Mouse (Mus musculus): ENCODE data around the gene Rps10. TPM values are rescaled to one million over a fixed set of nuclear protein-coding genes. Genes with fewer than 3 reads are reported as not detected.
A peak's percentile ranks its signal among the peaks of the same experiment; 100 is the strongest.
"Not testable (repeated sequence)": the region's sequence is repeated elsewhere in the genome, so short reads cannot be mapped to it uniquely, and the experiment has no call there.

Rps10 gene
- polyA plus RNA-seq, 1 experiment from 2014 or later, result 934 TPM

- no peaks in the 10 kb centered on the region for H3K27me3 ChIP-seq (replicated peaks; ENCODE audit: control insufficient read depth, insufficient read depth, low read length)
- no peak overlapping the region for H3K4me2 ChIP-seq (ENCODE audit: low read depth, low read length)
- H3K9me3 ChIP-seq (ENCODE audit: control insufficient read depth, low read length), result no peaks in the 10 kb centered on the region
- H3K4me3 ChIP-seq (ENCODE audit: low read length), result no peak overlapping the region
- WGBS, result 48% methylated on average over 7 of the region's 7 CpGs
- ATAC-seq, result no peak
- peaks cover 11% of the 10 kb centered on the region for H3K4me1 ChIP-seq (ENCODE audit: control insufficient read depth, insufficient read depth, low read length)
- H3K27ac ChIP-seq (ENCODE audit: low read length), result no peak overlapping the region
- H3K36me3 ChIP-seq (ENCODE audit: control insufficient read depth, insufficient read depth, low read length), result no peaks in the 10 kb centered on the region
- no peak overlapping the region for H3K9ac ChIP-seq (ENCODE audit: low read depth, low read length)
Measured at GRCm38 (mm10) chr17:27645807-27646206, 9.3 kb upstream of the Rps10 start.

GRCm38 (mm10) chr17:27644572-27644971, 8.1 kb upstream of the Rps10 start:
- WGBS, result 46% methylated on average over 2 of the region's 2 CpGs
- Histone ChIP-seq H3K4me2 (ENCODE audit: low read depth, low read length) (no peak overlapping the region), H3K4me3 (ENCODE audit: low read length) (no peak overlapping the region), H3K36me3 (ENCODE audit: control insufficient read depth, insufficient read depth, low read length) (no peaks in the 10 kb centered on the region), H3K27me3 (replicated peaks; ENCODE audit: control insufficient read depth, insufficient read depth, low read length) (no peaks in the 10 kb centered on the region), H3K4me1 (ENCODE audit: control insufficient read depth, insufficient read depth, low read length) (peaks cover 11% of the 10 kb centered on the region), H3K9ac (ENCODE audit: low read depth, low read length) (no peak overlapping the region), H3K27ac (ENCODE audit: low read length) (no peak overlapping the region), H3K9me3 (ENCODE audit: control insufficient read depth, low read length) (no peaks in the 10 kb centered on the region)
- no peak for ATAC-seq

DNA sequence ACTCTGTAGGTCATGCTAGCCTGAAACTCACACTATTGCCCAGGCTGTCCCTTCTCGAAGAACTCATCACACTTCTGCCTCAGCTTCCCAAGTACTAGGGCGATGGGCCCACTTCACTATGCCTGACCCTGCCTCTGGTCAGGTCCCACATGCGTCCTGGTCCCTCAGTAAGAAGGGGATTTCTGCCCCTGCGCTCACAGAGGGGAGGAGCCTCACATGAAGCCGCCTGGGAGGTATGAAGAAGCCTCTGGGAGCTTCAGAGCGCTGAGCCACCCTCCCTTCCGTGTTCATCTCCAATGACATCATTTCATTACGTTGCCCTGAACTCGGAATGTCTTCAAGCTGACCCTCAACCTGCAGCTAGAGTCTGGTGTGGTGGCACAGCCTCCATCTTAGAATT, 7.3 kb upstream of the Rps10 start:
- Histone ChIP-seq H3K4me3 (ENCODE audit: low read length) (no peak overlapping the region), H3K9me3 (ENCODE audit: control insufficient read depth, low read length) (no peaks in the 10 kb centered on the region), H3K4me1 (ENCODE audit: control insufficient read depth, insufficient read depth, low read length) (peaks cover 11% of the 10 kb centered on the region), H3K27me3 (replicated peaks; ENCODE audit: control insufficient read depth, insufficient read depth, low read length) (no peaks in the 10 kb centered on the region), H3K27ac (ENCODE audit: low read length) (no peak overlapping the region), H3K36me3 (ENCODE audit: control insufficient read depth, insufficient read depth, low read length) (no peaks in the 10 kb centered on the region), H3K9ac (ENCODE audit: low read depth, low read length) (no peak overlapping the region), H3K4me2 (ENCODE audit: low read depth, low read length) (no peak overlapping the region)
- ATAC-seq, result no peak
- 83% methylated on average over 9 of the region's 9 CpGs for WGBS

DNA sequence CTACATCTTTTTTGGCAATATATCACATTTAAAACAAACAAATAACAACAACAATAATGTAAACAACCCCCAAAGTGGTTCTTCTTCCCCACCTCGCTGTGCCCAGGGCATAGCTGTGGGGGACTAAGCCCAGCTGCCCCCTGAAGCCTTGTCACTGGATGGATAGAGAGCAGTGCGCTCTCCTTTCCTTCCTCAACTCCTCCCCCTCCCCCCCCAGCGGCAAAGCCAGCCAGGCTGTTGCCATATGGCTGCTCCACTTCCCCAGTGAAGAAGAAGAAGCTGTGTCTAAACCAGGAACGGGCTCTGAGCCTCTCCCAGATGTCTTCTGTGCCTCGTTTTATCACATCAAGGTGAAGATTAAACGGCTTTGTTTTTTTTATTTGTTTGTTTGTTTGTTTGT, 6.6 kb upstream of the Rps10 start:
- no peak overlapping the region for H3K4me2 ChIP-seq (ENCODE audit: low read depth, low read length)
- peak; percentile 34; the same call in 1 of the 2 replicates for ATAC-seq
- no peak overlapping the region for H3K4me3 ChIP-seq (ENCODE audit: low read length)
- H3K27ac ChIP-seq (ENCODE audit: low read length), result peak overlapping the region; percentile 42; the same call in 1 of the 2 replicates
- H3K9me3 ChIP-seq (ENCODE audit: control insufficient read depth, low read length), result no peaks in the 10 kb centered on the region
- H3K36me3 ChIP-seq (ENCODE audit: control insufficient read depth, insufficient read depth, low read length), result no peaks in the 10 kb centered on the region
- no peaks in the 10 kb centered on the region for H3K27me3 ChIP-seq (replicated peaks; ENCODE audit: control insufficient read depth, insufficient read depth, low read length)
- peaks cover 11% of the 10 kb centered on the region for H3K4me1 ChIP-seq (ENCODE audit: control insufficient read depth, insufficient read depth, low read length)
- no peak overlapping the region for H3K9ac ChIP-seq (ENCODE audit: low read depth, low read length)
- WGBS, result 24% methylated on average over 6 of the region's 6 CpGs

- WGBS, result 31% methylated on average over 12 of the region's 12 CpGs
- Histone ChIP-seq H3K27me3 (replicated peaks; ENCODE audit: control insufficient read depth, insufficient read depth, low read length) (no peaks in the 10 kb centered on the region), H3K9ac (ENCODE audit: low read depth, low read length) (no peak overlapping the region), H3K4me1 (ENCODE audit: control insufficient read depth, insufficient read depth, low read length) (peaks cover 11% of the 10 kb centered on the region), H3K9me3 (ENCODE audit: control insufficient read depth, low read length) (no peaks in the 10 kb centered on the region), H3K4me3 (ENCODE audit: low read length) (no peak overlapping the region), H3K36me3 (ENCODE audit: control insufficient read depth, insufficient read depth, low read length) (no peaks in the 10 kb centered on the region), H3K27ac (ENCODE audit: low read length) (peak overlapping the region; percentile 42; the same call in 1 of the 2 replicates), H3K4me2 (ENCODE audit: low read depth, low read length) (no peak overlapping the region)
- peak; percentile 52 for ATAC-seq
Measured at GRCm38 (mm10) chr17:27642491-27643062, 6.1 kb upstream of the Rps10 start.

- H3K27me3 ChIP-seq (replicated peaks; ENCODE audit: control insufficient read depth, insufficient read depth, low read length); H3K9ac ChIP-seq (ENCODE audit: low read depth, low read length); H3K27ac ChIP-seq (ENCODE audit: low read length); H3K4me3 ChIP-seq (ENCODE audit: low read length); ATAC-seq; H3K9me3 ChIP-seq (ENCODE audit: control insufficient read depth, low read length); H3K4me2 ChIP-seq (ENCODE audit: low read depth, low read length); H3K36me3 ChIP-seq (ENCODE audit: control insufficient read depth, insufficient read depth, low read length): not testable (repeated sequence)
- 91% methylated on average over 6 of the region's 6 CpGs for WGBS
- H3K4me1 ChIP-seq (ENCODE audit: control insufficient read depth, insufficient read depth, low read length), result peaks cover 23% of the 10 kb centered on the region
Measured at GRCm38 (mm10) chr17:27639851-27640250, 3.4 kb upstream of the Rps10 start.

DNA sequence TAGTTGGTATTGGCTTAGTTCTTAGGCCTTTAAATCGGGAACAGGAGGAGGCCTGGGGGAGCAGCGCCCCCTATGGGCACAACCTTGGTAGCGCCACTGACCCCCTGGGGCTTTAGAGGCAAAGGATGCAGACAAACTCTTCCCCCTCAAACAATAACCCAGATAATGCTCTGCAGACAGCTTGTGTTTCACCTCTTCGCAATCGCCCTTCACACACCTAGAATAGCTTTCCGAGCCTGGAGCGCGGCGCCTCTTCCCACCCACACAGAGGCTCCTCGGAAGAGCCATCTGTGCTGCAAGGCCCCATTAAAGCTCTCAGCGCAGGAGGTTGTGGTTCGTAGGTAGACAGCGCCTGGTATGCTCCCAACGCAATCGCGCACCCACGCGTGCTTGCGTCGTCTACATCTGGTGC, 2.5 kb upstream of the Rps10 start:
- Histone ChIP-seq H3K9me3 (ENCODE audit: control insufficient read depth, low read length) (no peaks in the 10 kb centered on the region), H3K4me3 (ENCODE audit: low read length) (no peak overlapping the region), H3K9ac (ENCODE audit: low read depth, low read length) (no peak overlapping the region), H3K27ac (ENCODE audit: low read length) (no peak overlapping the region), H3K36me3 (ENCODE audit: control insufficient read depth, insufficient read depth, low read length) (no peaks in the 10 kb centered on the region), H3K4me2 (ENCODE audit: low read depth, low read length) (no peak overlapping the region), H3K4me1 (ENCODE audit: control insufficient read depth, insufficient read depth, low read length) (peaks cover 23% of the 10 kb centered on the region), H3K27me3 (replicated peaks; ENCODE audit: control insufficient read depth, insufficient read depth, low read length) (no peaks in the 10 kb centered on the region)
- WGBS, result 80% methylated on average over 20 of the region's 20 CpGs
- ATAC-seq, result no peak

- Histone ChIP-seq H3K4me1 (ENCODE audit: control insufficient read depth, insufficient read depth, low read length) (peaks cover 27% of the 10 kb centered on the region), H3K4me3 (ENCODE audit: low read length) (no peak overlapping the region), H3K27me3 (replicated peaks; ENCODE audit: control insufficient read depth, insufficient read depth, low read length) (no peaks in the 10 kb centered on the region), H3K4me2 (ENCODE audit: low read depth, low read length) (no peak overlapping the region), H3K9ac (ENCODE audit: low read depth, low read length) (no peak overlapping the region), H3K9me3 (ENCODE audit: control insufficient read depth, low read length) (no peaks in the 10 kb centered on the region), H3K36me3 (ENCODE audit: control insufficient read depth, insufficient read depth, low read length) (0 out of 2 replicates have a peak, but pooled peaks cover 6% of the 10 kb centered on the region), H3K27ac (ENCODE audit: low read length) (peak overlapping the region; percentile 33; the same call in 1 of the 2 replicates)
- ATAC-seq, result no peak
- 59% methylated on average over 9 of the region's 9 CpGs for WGBS
Measured at GRCm38 (mm10) chr17:27637333-27637732, 864 bp upstream of the Rps10 start.

DNA sequence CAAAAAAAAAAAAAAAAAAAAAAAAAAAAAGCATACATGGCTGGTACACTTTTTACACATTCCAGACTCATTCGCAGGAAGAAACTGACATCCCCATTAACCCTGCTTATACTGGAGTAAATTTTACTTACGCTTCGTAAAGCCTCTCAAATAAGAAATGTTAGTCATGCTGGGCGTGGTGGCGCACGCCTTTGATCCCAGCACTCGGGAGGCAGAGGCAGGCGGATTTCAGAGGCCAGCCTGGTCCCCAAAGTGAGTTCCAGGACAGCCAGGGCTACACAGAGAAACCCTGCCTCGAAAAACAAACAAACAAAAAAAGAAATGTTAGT, 930 bp downstream of the Rps10 start:
- ATAC-seq; H3K27me3 ChIP-seq (replicated peaks; ENCODE audit: control insufficient read depth, insufficient read depth, low read length); H3K9me3 ChIP-seq (ENCODE audit: control insufficient read depth, low read length): not testable (repeated sequence)
- Histone ChIP-seq H3K4me3 (ENCODE audit: low read length) (peak overlapping the region; percentile 61), H3K4me1 (ENCODE audit: control insufficient read depth, insufficient read depth, low read length) (peaks cover 26% of the 10 kb centered on the region), H3K4me2 (ENCODE audit: low read depth, low read length) (peak overlapping the region; percentile 76), H3K9ac (ENCODE audit: low read depth, low read length) (peak overlapping the region; percentile 68), H3K36me3 (ENCODE audit: control insufficient read depth, insufficient read depth, low read length) (peaks cover 16% of the 10 kb centered on the region), H3K27ac (ENCODE audit: low read length) (peak overlapping the region; percentile 72)
- 29% methylated on average over 9 of the region's 9 CpGs for WGBS

Measured in intestine, embryonic 16.5 days (tissue).